Mouse (Mus musculus): ENCODE measurements at regions not wholly inside any gene's neighbourhood (a gene's known extent, or its start where the extent isn't known, plus 50 kb on each side); places are given as distances from the start of the nearest gene placed in this dataset.

DNA sequence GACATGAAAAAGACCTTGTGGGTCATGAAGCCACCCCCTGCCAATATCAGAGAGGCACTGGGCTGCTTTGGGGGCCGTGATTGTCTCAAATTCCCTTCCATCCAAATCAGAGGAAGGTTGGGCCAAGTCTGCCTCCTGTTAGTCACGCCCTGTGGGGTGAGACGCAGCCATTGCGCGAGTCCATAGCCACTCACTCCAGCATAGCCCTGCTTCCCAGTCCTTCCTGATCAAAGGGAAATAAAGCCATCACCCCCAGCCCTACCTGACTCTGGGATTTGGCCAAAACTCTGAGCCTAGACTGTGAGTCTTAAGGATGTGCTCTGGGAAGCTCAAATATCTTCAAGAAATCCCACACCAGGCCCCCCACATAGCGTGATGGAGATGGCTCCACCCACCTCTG, 620.4 kb upstream of the 3110018I06Rik start:
- Histone ChIP-seq H3K9ac (ENCODE audit: low read depth, low read length) (no peak overlapping the region), H3K4me3 (ENCODE audit: low read depth, low read length) (no peak overlapping the region), H3K27me3 (ENCODE audit: control insufficient read depth, insufficient read depth, low read depth, low read length) (no peaks in the 10 kb centered on the region), H3K36me3 (ENCODE audit: control insufficient read depth, insufficient read depth) (no peaks in the 10 kb centered on the region), H3K4me1 (ENCODE audit: control insufficient read depth, low read depth, low read length) (no peaks in the 10 kb centered on the region), H3K27ac (ENCODE audit: low read length) (no peak overlapping the region), H3K4me2 (ENCODE audit: low read depth, low read length) (no peak overlapping the region), H3K9me3 (replicated peaks; ENCODE audit: control insufficient read depth, low read length) (no peaks in the 10 kb centered on the region; the same call in 1 of the 2 replicates)
- ATAC-seq (ENCODE audit: low read depth) = no peak
- WGBS (ENCODE audit: insufficient replicate concordance) = 57% methylated on average over 6 of the region's 6 CpGs

DNA sequence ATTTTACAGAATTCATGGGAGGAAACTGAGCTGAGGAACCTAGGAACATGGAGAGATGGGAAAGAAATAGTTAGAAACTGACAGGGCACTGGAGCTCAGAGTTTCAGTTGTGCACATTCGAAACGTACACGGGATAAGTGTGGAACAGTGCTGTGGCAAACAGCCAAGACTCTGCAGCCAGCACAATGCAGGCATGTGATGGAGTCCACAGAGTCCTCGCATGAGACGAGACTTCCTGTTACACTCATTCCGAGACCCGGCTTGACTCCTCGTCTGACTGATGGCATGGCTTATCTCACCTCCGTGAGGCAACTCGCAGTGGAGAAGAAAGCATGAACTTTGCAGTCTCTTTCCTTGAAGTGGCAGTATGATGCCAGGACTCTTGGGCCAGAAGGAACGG, 617.0 kb upstream of the 3110018I06Rik start:
- WGBS (ENCODE audit: insufficient replicate concordance) = 58% methylated on average over 11 of the region's 11 CpGs
- no peak overlapping the region for H3K4me2 ChIP-seq (ENCODE audit: low read depth, low read length)
- ATAC-seq (ENCODE audit: low read depth) = no peak

GRCm38 (mm10) chr12:106872966-106873730, 615.3 kb upstream of the 3110018I06Rik start:
- no peak overlapping the region for H3K4me3 ChIP-seq (ENCODE audit: low read depth, low read length)
- no peaks in the 10 kb centered on the region for H3K36me3 ChIP-seq (ENCODE audit: control insufficient read depth, insufficient read depth)
- no peaks in the 10 kb centered on the region for H3K4me1 ChIP-seq (ENCODE audit: control insufficient read depth, low read depth, low read length)
- H3K9me3 ChIP-seq (replicated peaks; ENCODE audit: control insufficient read depth, low read length) = no peaks in the 10 kb centered on the region
- no peaks in the 10 kb centered on the region for H3K27me3 ChIP-seq (ENCODE audit: control insufficient read depth, insufficient read depth, low read depth, low read length)
- no peak for ATAC-seq (ENCODE audit: low read depth)
- no peak overlapping the region for H3K9ac ChIP-seq (ENCODE audit: low read depth, low read length)
- no peak overlapping the region for H3K27ac ChIP-seq (ENCODE audit: low read length)
- 62% methylated on average over 11 of the region's 11 CpGs for WGBS (ENCODE audit: insufficient replicate concordance)
- no peak overlapping the region for H3K4me2 ChIP-seq (ENCODE audit: low read depth, low read length)

More for the DNA sequence above, 617.0 kb upstream of the 3110018I06Rik start:
- Histone ChIP-seq H3K27me3 (ENCODE audit: control insufficient read depth, insufficient read depth, low read depth, low read length) (no peaks in the 10 kb centered on the region), H3K9me3 (replicated peaks; ENCODE audit: control insufficient read depth, low read length) (no peaks in the 10 kb centered on the region), H3K36me3 (ENCODE audit: control insufficient read depth, insufficient read depth) (no peaks in the 10 kb centered on the region), H3K4me1 (ENCODE audit: control insufficient read depth, low read depth, low read length) (no peaks in the 10 kb centered on the region), H3K27ac (ENCODE audit: low read length) (no peak overlapping the region), H3K9ac (ENCODE audit: low read depth, low read length) (no peak overlapping the region), H3K4me3 (ENCODE audit: low read depth, low read length) (no peak overlapping the region)

GRCm38 (mm10) chr12:106890319-106890718, 598.1 kb upstream of the 3110018I06Rik start:
- H3K4me1 ChIP-seq (ENCODE audit: control insufficient read depth, low read depth, low read length) = no peaks in the 10 kb centered on the region
- no peak overlapping the region for H3K27ac ChIP-seq (ENCODE audit: low read length)
- no peak for ATAC-seq (ENCODE audit: low read depth)
- no peaks in the 10 kb centered on the region for H3K9me3 ChIP-seq (replicated peaks; ENCODE audit: control insufficient read depth, low read length)
- no peak overlapping the region for H3K9ac ChIP-seq (ENCODE audit: low read depth, low read length)
- 63% methylated on average over 6 of the region's 6 CpGs for WGBS (ENCODE audit: insufficient replicate concordance)
- H3K36me3 ChIP-seq (ENCODE audit: control insufficient read depth, insufficient read depth) = no peaks in the 10 kb centered on the region
- no peaks in the 10 kb centered on the region for H3K27me3 ChIP-seq (ENCODE audit: control insufficient read depth, insufficient read depth, low read depth, low read length)
- no peak overlapping the region for H3K4me2 ChIP-seq (ENCODE audit: low read depth, low read length)
- H3K4me3 ChIP-seq (ENCODE audit: low read depth, low read length) = no peak overlapping the region

- Histone ChIP-seq H3K4me1 (ENCODE audit: control insufficient read depth, low read depth, low read length) (no peaks in the 10 kb centered on the region), H3K4me2 (ENCODE audit: low read depth, low read length) (no peak overlapping the region), H3K9me3 (replicated peaks; ENCODE audit: control insufficient read depth, low read length) (no peaks in the 10 kb centered on the region), H3K36me3 (ENCODE audit: control insufficient read depth, insufficient read depth) (no peaks in the 10 kb centered on the region), H3K27me3 (ENCODE audit: control insufficient read depth, insufficient read depth, low read depth, low read length) (no peaks in the 10 kb centered on the region), H3K27ac (ENCODE audit: low read length) (no peak overlapping the region), H3K9ac (ENCODE audit: low read depth, low read length) (no peak overlapping the region), H3K4me3 (ENCODE audit: low read depth, low read length) (no peak overlapping the region)
- 52% methylated on average over 1 of the region's 1 CpGs for WGBS (ENCODE audit: insufficient replicate concordance)
- ATAC-seq (ENCODE audit: low read depth) = no peak
Observed at GRCm38 (mm10) chr12:106894061-106894460, 594.4 kb upstream of the 3110018I06Rik start.

- WGBS (ENCODE audit: insufficient replicate concordance) = 57% methylated on average over 5 of the region's 5 CpGs
Observed at GRCm38 (mm10) chr12:106904202-106904601, 584.2 kb upstream of the 3110018I06Rik start.

DNA sequence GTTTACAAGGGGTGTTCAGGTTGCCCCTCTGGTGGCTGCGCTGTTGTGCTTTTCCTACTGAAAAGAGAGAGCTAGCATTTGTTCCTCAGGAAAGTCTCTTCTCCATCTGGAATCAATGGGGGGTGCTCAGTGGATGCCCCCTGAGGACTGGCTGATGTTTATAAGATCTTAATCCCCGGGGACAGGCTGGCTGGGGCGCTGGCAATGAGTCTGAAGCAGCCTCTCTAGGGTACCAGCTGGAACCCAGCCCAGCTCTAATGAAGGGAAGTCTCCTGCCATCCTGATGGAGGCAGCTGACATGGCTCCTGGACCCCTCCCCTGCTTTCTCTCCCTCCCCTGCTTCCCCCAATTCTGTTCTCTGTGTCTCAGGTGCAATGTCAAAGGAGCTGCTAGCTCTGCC, 575.6 kb upstream of the 3110018I06Rik start:
- WGBS (ENCODE audit: insufficient replicate concordance) = 51% methylated on average over 3 of the region's 3 CpGs
- H3K9me3 ChIP-seq (replicated peaks; ENCODE audit: control insufficient read depth, low read length) = no peaks in the 10 kb centered on the region
- no peak for ATAC-seq (ENCODE audit: low read depth)
- no peaks in the 10 kb centered on the region for H3K36me3 ChIP-seq (ENCODE audit: control insufficient read depth, insufficient read depth)
- no peaks in the 10 kb centered on the region for H3K4me1 ChIP-seq (ENCODE audit: control insufficient read depth, low read depth, low read length)
- no peak overlapping the region for H3K4me3 ChIP-seq (ENCODE audit: low read depth, low read length)
- H3K27me3 ChIP-seq (ENCODE audit: control insufficient read depth, insufficient read depth, low read depth, low read length) = no peaks in the 10 kb centered on the region
- no peak overlapping the region for H3K9ac ChIP-seq (ENCODE audit: low read depth, low read length)
- H3K4me2 ChIP-seq (ENCODE audit: low read depth, low read length) = no peak overlapping the region
- H3K27ac ChIP-seq (ENCODE audit: low read length) = no peak overlapping the region

More at GRCm38 (mm10) chr12:106904202-106904601, 584.2 kb upstream of the 3110018I06Rik start:
- Histone ChIP-seq H3K27me3 (ENCODE audit: control insufficient read depth, insufficient read depth, low read depth, low read length) (no peaks in the 10 kb centered on the region), H3K9me3 (replicated peaks; ENCODE audit: control insufficient read depth, low read length) (no peaks in the 10 kb centered on the region), H3K4me3 (ENCODE audit: low read depth, low read length) (no peak overlapping the region), H3K4me2 (ENCODE audit: low read depth, low read length) (no peak overlapping the region), H3K4me1 (ENCODE audit: control insufficient read depth, low read depth, low read length) (no peaks in the 10 kb centered on the region), H3K9ac (ENCODE audit: low read depth, low read length) (no peak overlapping the region), H3K27ac (ENCODE audit: low read length) (no peak overlapping the region), H3K36me3 (ENCODE audit: control insufficient read depth, insufficient read depth) (no peaks in the 10 kb centered on the region)
- ATAC-seq (ENCODE audit: low read depth) = no peak

GRCm38 (mm10) chr12:106922571-106922991, 565.9 kb upstream of the 3110018I06Rik start:
- WGBS (ENCODE audit: insufficient replicate concordance) = 61% methylated on average over 12 of the region's 12 CpGs
- H3K9ac ChIP-seq (ENCODE audit: low read depth, low read length) = no peak overlapping the region
- no peak for ATAC-seq (ENCODE audit: low read depth)
- H3K9me3 ChIP-seq (replicated peaks; ENCODE audit: control insufficient read depth, low read length) = peaks cover 2% of the 10 kb centered on the region; the same call in 1 of the 2 replicates
- H3K27ac ChIP-seq (ENCODE audit: low read length) = no peak overlapping the region
- H3K27me3 ChIP-seq (ENCODE audit: control insufficient read depth, insufficient read depth, low read depth, low read length) = no peaks in the 10 kb centered on the region
- no peak overlapping the region for H3K4me3 ChIP-seq (ENCODE audit: low read depth, low read length)
- H3K4me1 ChIP-seq (ENCODE audit: control insufficient read depth, low read depth, low read length) = no peaks in the 10 kb centered on the region
- H3K36me3 ChIP-seq (ENCODE audit: control insufficient read depth, insufficient read depth) = no peaks in the 10 kb centered on the region
- H3K4me2 ChIP-seq (ENCODE audit: low read depth, low read length) = no peak overlapping the region

GRCm38 (mm10) chr12:106928389-106928788, 560.0 kb upstream of the 3110018I06Rik start:
- no peak overlapping the region for H3K4me3 ChIP-seq (ENCODE audit: low read depth, low read length)
- H3K9me3 ChIP-seq (replicated peaks; ENCODE audit: control insufficient read depth, low read length) = no peaks in the 10 kb centered on the region
- no peak overlapping the region for H3K4me2 ChIP-seq (ENCODE audit: low read depth, low read length)
- WGBS (ENCODE audit: insufficient replicate concordance) = 70% methylated on average over 5 of the region's 5 CpGs
- H3K9ac ChIP-seq (ENCODE audit: low read depth, low read length) = no peak overlapping the region
- no peaks in the 10 kb centered on the region for H3K27me3 ChIP-seq (ENCODE audit: control insufficient read depth, insufficient read depth, low read depth, low read length)
- no peak for ATAC-seq (ENCODE audit: low read depth)
- H3K27ac ChIP-seq (ENCODE audit: low read length) = no peak overlapping the region
- no peaks in the 10 kb centered on the region for H3K36me3 ChIP-seq (ENCODE audit: control insufficient read depth, insufficient read depth)
- no peaks in the 10 kb centered on the region for H3K4me1 ChIP-seq (ENCODE audit: control insufficient read depth, low read depth, low read length)

Data from liver, embryonic 16.5 days (tissue).